Mouse (Mus musculus): ENCODE measurements around the gene Dhx9. TPM values are rescaled to one million over a fixed set of nuclear protein-coding genes. Genes with fewer than 3 reads are reported as not detected.
"Not testable (repeated sequence)": the region's sequence is repeated elsewhere in the genome, so short reads cannot be mapped to it uniquely, and the experiment has no call there.

Dhx9 gene
- total RNA-seq, 1 experiment from 2014 or later: 138 TPM

- peak; percentile 72 for ATAC-seq (ENCODE audit: extremely low read depth, insufficient number of reproducible peaks, low FRiP score, poor library complexity, severe bottlenecking)
Observed at GRCm38 (mm10) chr1:153489132-153489531, 1.7 kb upstream of the Dhx9 start.

- peak; percentile 14; the same call in 1 of the 2 replicates for ATAC-seq (ENCODE audit: extremely low read depth, insufficient number of reproducible peaks, low FRiP score, poor library complexity, severe bottlenecking)
Observed at GRCm38 (mm10) chr1:153486767-153487499, 527 bp downstream of the Dhx9 start.

GRCm38 (mm10) chr1:153486120-153486519, 1.3 kb downstream of the Dhx9 start:
- ATAC-seq (ENCODE audit: extremely low read depth, insufficient number of reproducible peaks, low FRiP score, poor library complexity, severe bottlenecking): not testable (repeated sequence)

- no peak for ATAC-seq (ENCODE audit: extremely low read depth, insufficient number of reproducible peaks, low FRiP score, poor library complexity, severe bottlenecking)
Observed at GRCm38 (mm10) chr1:153485201-153485796, 2.2 kb downstream of the Dhx9 start.

DNA sequence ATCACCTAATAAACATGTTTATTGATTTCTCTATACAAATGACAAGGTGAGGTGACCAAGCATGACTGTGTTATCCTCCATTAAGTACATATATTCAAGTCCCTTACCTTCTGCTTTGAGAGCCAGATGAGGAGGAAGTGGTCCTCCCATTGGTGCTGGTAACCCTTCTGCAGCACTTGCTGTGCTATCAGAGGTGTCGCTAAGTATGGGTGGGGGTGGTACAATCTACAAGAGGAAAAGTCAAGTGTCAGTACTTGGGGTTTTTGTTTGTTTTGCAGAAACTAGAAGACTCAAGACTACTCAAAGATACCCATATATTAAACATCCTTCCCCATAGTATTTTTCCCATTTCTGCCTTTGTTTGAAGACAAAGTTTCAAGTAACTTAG, 6.4 kb downstream of the Dhx9 start:
- no peak for ATAC-seq (ENCODE audit: extremely low read depth, insufficient number of reproducible peaks, low FRiP score, poor library complexity, severe bottlenecking)

- ATAC-seq (ENCODE audit: extremely low read depth, insufficient number of reproducible peaks, low FRiP score, poor library complexity, severe bottlenecking): peak; percentile 85
Observed at GRCm38 (mm10) chr1:153480386-153481024, 7.0 kb downstream of the Dhx9 start.

DNA sequence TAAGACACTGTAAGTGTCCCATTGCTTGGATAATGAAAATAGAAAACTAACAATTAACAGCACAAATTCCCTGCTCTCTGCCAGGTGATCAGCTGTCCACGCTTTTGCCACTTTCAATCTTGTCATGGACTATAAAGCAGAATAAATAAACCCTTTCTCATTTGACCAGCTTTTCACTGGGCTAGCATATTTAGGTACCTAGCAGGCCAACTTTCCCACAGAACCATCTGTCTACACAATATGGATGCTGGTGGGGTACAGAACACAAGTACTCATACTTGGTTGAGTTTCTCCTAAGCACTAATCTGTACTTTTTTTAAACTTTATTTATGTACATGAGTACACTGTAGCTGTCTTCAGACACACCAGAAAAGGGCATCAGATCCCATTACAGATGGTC, 8.2 kb downstream of the Dhx9 start:
- ATAC-seq (ENCODE audit: extremely low read depth, insufficient number of reproducible peaks, low FRiP score, poor library complexity, severe bottlenecking): no peak

- ATAC-seq (ENCODE audit: extremely low read depth, insufficient number of reproducible peaks, low FRiP score, poor library complexity, severe bottlenecking): no peak
Observed at GRCm38 (mm10) chr1:153461796-153462195, 25.7 kb downstream of the Dhx9 start.

- ATAC-seq (ENCODE audit: extremely low read depth, insufficient number of reproducible peaks, low FRiP score, poor library complexity, severe bottlenecking): no peak
Observed at GRCm38 (mm10) chr1:153456137-153456536, 31.3 kb downstream of the Dhx9 start.

DNA sequence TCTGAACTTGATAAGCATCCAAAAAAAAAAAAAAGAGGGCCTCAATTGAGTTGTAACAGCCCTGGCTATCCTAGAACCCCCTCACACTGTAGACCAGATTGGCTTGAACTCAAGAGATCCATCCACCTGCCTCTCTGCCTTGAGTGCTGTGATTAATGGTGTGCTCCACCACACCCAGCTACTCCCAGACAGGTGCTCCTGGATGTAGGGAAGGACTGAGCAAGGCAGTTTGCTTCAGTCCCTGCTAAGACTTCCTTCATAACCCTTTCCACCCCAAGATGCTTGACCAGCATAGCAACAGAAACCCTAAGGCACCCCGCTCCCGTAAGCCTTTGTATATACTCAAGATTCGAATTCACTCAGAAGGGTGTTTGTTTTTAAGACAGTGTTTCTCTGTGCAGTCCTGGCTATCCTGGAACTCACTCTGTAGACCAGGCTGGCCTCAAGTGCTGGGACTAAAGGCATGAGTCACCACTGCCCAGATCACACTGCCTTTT, 34.3 kb downstream of the Dhx9 start:
- ATAC-seq (ENCODE audit: extremely low read depth, insufficient number of reproducible peaks, low FRiP score, poor library complexity, severe bottlenecking): no peak

DNA sequence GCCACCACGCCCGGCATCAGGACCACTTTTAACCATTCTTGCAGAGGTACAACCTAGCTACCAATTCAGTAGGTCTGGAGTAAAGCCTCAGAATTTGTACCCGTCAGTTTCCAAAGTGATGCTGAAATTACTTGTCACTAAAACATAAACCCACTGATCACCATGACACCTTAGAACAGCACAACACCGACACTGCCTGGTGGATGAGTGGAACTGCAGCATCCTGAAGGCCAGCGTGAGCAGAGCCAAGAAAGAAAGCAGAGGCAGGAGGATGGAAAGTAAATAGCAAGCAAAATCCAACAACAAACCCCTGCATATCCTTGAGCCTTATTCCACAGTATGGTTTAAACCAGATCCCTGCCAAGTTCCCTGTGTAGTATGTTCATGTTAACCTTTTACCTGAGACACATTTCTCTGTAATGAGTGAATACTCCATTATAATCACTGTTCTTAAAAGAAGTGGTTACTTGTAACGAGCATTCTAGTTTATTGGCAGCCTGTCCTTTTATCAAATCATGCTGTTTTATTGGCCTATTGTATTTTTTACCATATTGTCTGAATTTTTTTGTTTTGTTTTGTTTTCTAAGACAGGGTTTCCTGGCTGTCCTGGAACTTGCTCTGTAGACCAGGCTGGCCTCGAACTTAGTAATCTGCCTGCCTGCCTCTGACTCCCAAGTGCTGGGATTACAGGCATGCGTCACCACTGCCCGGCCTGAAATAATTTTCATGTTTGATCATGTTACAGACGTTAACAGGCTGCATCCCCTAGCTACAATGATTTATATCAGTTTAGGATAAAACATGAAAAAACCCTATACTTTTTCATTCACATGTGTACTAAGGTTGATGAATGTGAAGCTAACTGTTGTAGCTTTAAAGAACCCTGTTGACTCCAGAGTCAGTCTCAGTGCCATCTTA, 36.0 kb downstream of the Dhx9 start:
- ATAC-seq (ENCODE audit: extremely low read depth, insufficient number of reproducible peaks, low FRiP score, poor library complexity, severe bottlenecking): peak; percentile 80; the same call in 1 of the 2 replicates

GRCm38 (mm10) chr1:153446120-153446831, 41.2 kb downstream of the Dhx9 start:
- ATAC-seq (ENCODE audit: extremely low read depth, insufficient number of reproducible peaks, low FRiP score, poor library complexity, severe bottlenecking): no peak

DNA sequence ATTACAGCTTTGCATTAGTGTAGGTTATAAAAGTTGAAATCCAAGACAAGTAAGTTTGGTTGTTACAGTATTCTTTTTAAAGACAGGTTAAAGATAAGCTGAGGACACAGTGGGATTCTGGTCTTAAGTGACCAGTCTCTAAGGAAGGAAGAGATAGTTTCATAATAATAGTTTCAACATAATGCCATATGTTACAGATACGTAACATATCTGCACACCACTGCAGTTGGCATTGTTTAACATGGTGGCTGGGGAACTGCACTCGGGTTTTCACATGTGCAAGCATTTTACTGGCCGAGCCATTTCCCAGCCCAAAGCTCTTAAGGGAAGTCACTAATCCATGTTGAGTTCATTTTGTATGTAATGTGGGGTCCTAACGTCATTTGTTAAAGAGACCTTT, 43.8 kb downstream of the Dhx9 start:
- ATAC-seq (ENCODE audit: extremely low read depth, insufficient number of reproducible peaks, low FRiP score, poor library complexity, severe bottlenecking): no peak

- ATAC-seq (ENCODE audit: extremely low read depth, insufficient number of reproducible peaks, low FRiP score, poor library complexity, severe bottlenecking): no peak
Observed at GRCm38 (mm10) chr1:153443019-153443418, 44.4 kb downstream of the Dhx9 start.

DNA sequence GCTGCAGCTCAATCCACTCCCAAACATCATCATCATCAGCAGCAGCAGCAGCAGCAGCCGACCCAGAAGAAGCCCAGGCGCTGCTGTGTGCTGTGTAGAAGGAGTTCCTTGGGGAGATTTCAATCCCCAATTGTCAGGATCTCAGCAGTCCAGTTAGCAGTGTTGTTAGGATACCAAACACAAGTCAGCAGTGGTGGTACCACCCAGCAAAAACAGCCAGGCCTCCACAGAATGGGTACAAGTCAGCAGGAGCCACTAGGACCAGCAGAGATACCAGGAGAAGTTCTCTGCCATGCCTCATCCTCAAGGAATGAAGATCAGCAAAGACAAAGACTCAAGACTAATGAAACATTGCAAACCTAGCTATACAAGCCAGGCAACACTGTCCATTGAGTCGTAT, 45.8 kb downstream of the Dhx9 start:
- ATAC-seq (ENCODE audit: extremely low read depth, insufficient number of reproducible peaks, low FRiP score, poor library complexity, severe bottlenecking): no peak

- no peak for ATAC-seq (ENCODE audit: extremely low read depth, insufficient number of reproducible peaks, low FRiP score, poor library complexity, severe bottlenecking)
Observed at GRCm38 (mm10) chr1:153440752-153441151, 46.7 kb downstream of the Dhx9 start.

DNA sequence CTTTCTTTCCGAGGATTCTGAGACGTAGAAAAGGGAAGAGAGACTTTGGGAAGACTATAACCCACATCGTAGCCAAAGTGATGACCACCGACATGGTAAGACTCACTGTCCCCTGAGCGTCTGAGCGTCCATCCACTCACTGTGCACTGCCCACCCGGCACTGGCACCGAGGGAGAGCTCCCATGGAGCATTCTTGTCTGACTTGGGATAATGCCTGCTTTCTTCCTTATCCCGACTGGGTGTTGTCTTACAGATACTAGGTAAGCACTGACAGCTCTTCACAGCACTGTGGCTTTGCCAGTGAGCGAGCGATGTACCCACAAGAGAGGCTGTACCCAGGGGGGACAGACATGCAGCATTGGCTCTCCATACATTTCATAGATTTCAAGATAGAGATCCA, 49.9 kb downstream of the Dhx9 start:
- no peak for ATAC-seq (ENCODE audit: extremely low read depth, insufficient number of reproducible peaks, low FRiP score, poor library complexity, severe bottlenecking)

- no peak for ATAC-seq (ENCODE audit: extremely low read depth, insufficient number of reproducible peaks, low FRiP score, poor library complexity, severe bottlenecking)
Observed at GRCm38 (mm10) chr1:153433851-153434589, 53.4 kb downstream of the Dhx9 start.
